Mouse (Mus musculus) urinary bladder, adult 2 months (tissue): ENCODE measurements around the gene Hist1h2ak. TPM values are rescaled to one million over a fixed set of nuclear protein-coding genes. Genes with fewer than 3 reads are reported as not detected.
"Not testable (repeated sequence)": the region's sequence is repeated elsewhere in the genome, so short reads cannot be mapped to it uniquely, and the experiment has no call there.

Experiments
- DNase-seq: peaks from one replicate; pipeline ENCODE4 v3.0.0; 2022; ENCODE audit warnings: low spot score
- polyA plus RNA-seq: library from polyadenylated mRNA; depleted of rRNA; stranded (reverse); fragments of >200 nt; gene quantifications from 2 replicates; pipeline ENCODE4 v1.2.3, GENCODE M21; 2012; rRNA removed

Gene Hist1h2ak
- polyA plus RNA-seq: 0.28 TPM in 1 of 2 replicates, not detected in the other

GRCm38 (mm10) chr13:21753524-21754285, at the start of gene Hist1h2ak, which contains the start of gene Hist1h2bn:
TSS of gene Hist1h2ak (minus strand) at chr13:21753827.
TSS of gene Hist1h2bn (plus strand) at chr13:21754123.
- peak; percentile 34 for DNase-seq

GRCm38 (mm10) chr13:21803058-21803457, 49.4 kb upstream of the Hist1h2ak start:
- DNase-seq: not testable (repeated sequence)

- DNase-seq: not testable (repeated sequence)
Measured at GRCm38 (mm10) chr13:21797163-21797562, 43.5 kb upstream of the Hist1h2ak start.

- DNase-seq: no peak
Measured at GRCm38 (mm10) chr13:21795584-21795983, 42.0 kb upstream of the Hist1h2ak start.

- DNase-seq: no peak
Measured at GRCm38 (mm10) chr13:21790601-21791283, 37.1 kb upstream of the Hist1h2ak start.

GRCm38 (mm10) chr13:21789925-21790324, 36.3 kb upstream of the Hist1h2ak start:
- DNase-seq: no peak

GRCm38 (mm10) chr13:21787760-21788593, 34.4 kb upstream of the Hist1h2ak start:
- no peak for DNase-seq

GRCm38 (mm10) chr13:21786899-21787629, 33.4 kb upstream of the Hist1h2ak start, which contains the start of the genes Hist1h2an and Hist1h2bp:
TSS of gene Hist1h2an (minus strand) at chr13:21787218.
TSS of gene Hist1h2bp (plus strand) at chr13:21787461.
- peak; percentile 52 for DNase-seq

- no peak for DNase-seq
Measured at GRCm38 (mm10) chr13:21786189-21786898, 32.7 kb upstream of the Hist1h2ak start.

GRCm38 (mm10) chr13:21784311-21784710, 30.7 kb upstream of the Hist1h2ak start:
- no peak for DNase-seq

- DNase-seq: no peak
Measured at GRCm38 (mm10) chr13:21783734-21784161, 30.1 kb upstream of the Hist1h2ak start.

- no peak for DNase-seq
Measured at GRCm38 (mm10) chr13:21783255-21783617, 29.6 kb upstream of the Hist1h2ak start, which contains the start of gene Hist1h3i. TSS of gene Hist1h3i (minus strand) at chr13:21783370.

GRCm38 (mm10) chr13:21782361-21783254, 29.0 kb upstream of the Hist1h2ak start:
- not testable (repeated sequence) for DNase-seq

- DNase-seq: no peak
Measured at GRCm38 (mm10) chr13:21781639-21782038, 28.0 kb upstream of the Hist1h2ak start.

GRCm38 (mm10) chr13:21781021-21781555, 27.5 kb upstream of the Hist1h2ak start:
- no peak for DNase-seq

- peak; percentile 27 for DNase-seq
Measured at GRCm38 (mm10) chr13:21779767-21780731, 26.4 kb upstream of the Hist1h2ak start, which contains the start of gene Hist1h1b. TSS of gene Hist1h1b (minus strand) at chr13:21780625.
